Mouse (Mus musculus) cerebellum, postnatal 14 days (tissue): ENCODE measurements around the gene Bcor.

Experiments
- DNase-seq, 2 experiments: peaks; one replicate each; pipeline ENCODE4 v3.0.0; 2021; ENCODE audit warnings: mixed read lengths in 2 of 2

Bcor gene

GRCm38 (mm10) chrX:12085949-12086348, 74.2 kb downstream of the Bcor start:
- DNase-seq, result no peak

GRCm38 (mm10) chrX:12085290-12085689, 74.9 kb downstream of the Bcor start:
- DNase-seq, result no peak

- peak; percentile 27 to 62 for DNase-seq
Observed at GRCm38 (mm10) chrX:12084698-12085097, 75.5 kb downstream of the Bcor start.

GRCm38 (mm10) chrX:12083631-12084030, 76.5 kb downstream of the Bcor start:
- no peak for DNase-seq

GRCm38 (mm10) chrX:12082736-12083135, 77.4 kb downstream of the Bcor start:
- DNase-seq, result peak; percentile 60 to 67

- DNase-seq, result no peak
Observed at GRCm38 (mm10) chrX:12082184-12082583, 78.0 kb downstream of the Bcor start.

- DNase-seq, result no peak
Observed at GRCm38 (mm10) chrX:12081741-12082155, 78.4 kb downstream of the Bcor start.

GRCm38 (mm10) chrX:12080904-12081740, 79.0 kb downstream of the Bcor start:
- peak; percentile 46 to 58 for DNase-seq

GRCm38 (mm10) chrX:12080095-12080903, 79.9 kb downstream of the Bcor start:
- peak; percentile 69 to 71 for DNase-seq

- DNase-seq, result peak; percentile 43 to 49
Observed at GRCm38 (mm10) chrX:12079309-12080094, 80.7 kb downstream of the Bcor start.

GRCm38 (mm10) chrX:12079059-12079308, 81.2 kb downstream of the Bcor start:
- DNase-seq, result no peak

GRCm38 (mm10) chrX:12078195-12079058, 81.7 kb downstream of the Bcor start:
- DNase-seq, result peak; percentile 40 to 49

GRCm38 (mm10) chrX:12077601-12077980, 82.6 kb downstream of the Bcor start:
- no peak for DNase-seq

- DNase-seq, result peak; percentile 59 to 64
Observed at GRCm38 (mm10) chrX:12076763-12077600, 83.2 kb downstream of the Bcor start.

GRCm38 (mm10) chrX:12072721-12073120, 87.4 kb downstream of the Bcor start:
- DNase-seq, result no peak

GRCm38 (mm10) chrX:12068978-12069724, 91.0 kb downstream of the Bcor start:
- DNase-seq, result no peak

- no peak for DNase-seq
Observed at GRCm38 (mm10) chrX:12067851-12068510, 92.2 kb downstream of the Bcor start.

- no peak for DNase-seq
Observed at GRCm38 (mm10) chrX:12067031-12067430, 93.1 kb downstream of the Bcor start.

GRCm38 (mm10) chrX:12065782-12066181, 94.4 kb downstream of the Bcor start:
- no peak for DNase-seq

- DNase-seq, result no peak
Observed at GRCm38 (mm10) chrX:12062932-12063260, 97.3 kb downstream of the Bcor start.
